Mouse (Mus musculus) heart, postnatal 0 days (tissue): ENCODE measurements around the gene Gm10100.
"Not testable (repeated sequence)": the region's sequence is repeated elsewhere in the genome, so short reads cannot be mapped to it uniquely, and the experiment has no call there.

ENCODE experiments used
- CTCF ChIP-seq: IDR thresholded peaks from 2 replicates; pipeline ENCODE4 v1.5.1; 2016; ENCODE audit warnings: antibody characterized with exemption, control low read depth, low read depth
- EP300 ChIP-seq: IDR thresholded peaks from 2 replicates; pipeline ENCODE4 v1.6.1; 2016; ENCODE audit warnings: antibody characterized with exemption, low read depth

GRCm38 (mm10) chr10:77750686-77751085 lies 24.4 kb downstream of the Gm10100 start:
- TF ChIP-seq CTCF, EP300: not testable (repeated sequence)
